Mouse (Mus musculus) ES-E14 (cell line): ENCODE measurements around the gene Tead2.

Experiments used
- HCFC1 ChIP-seq: IDR thresholded peaks from 2 replicates; pipeline ENCODE4 v1.6.1; 2012; ENCODE audit warnings: low read length, inconsistent platforms, borderline replicate concordance; ENCODE audit not compliant: insufficient read depth
- ZC3H11A ChIP-seq: IDR thresholded peaks from 2 replicates; pipeline ENCODE4 v1.6.1; 2012; ENCODE audit warnings: low read depth, mild to moderate bottlenecking, inconsistent platforms, low read length, borderline replicate concordance
- ZNF384 ChIP-seq: IDR thresholded peaks from 2 replicates; pipeline ENCODE4 v1.6.1; 2012; ENCODE audit warnings: low read depth, low read length, inconsistent platforms

DNA sequence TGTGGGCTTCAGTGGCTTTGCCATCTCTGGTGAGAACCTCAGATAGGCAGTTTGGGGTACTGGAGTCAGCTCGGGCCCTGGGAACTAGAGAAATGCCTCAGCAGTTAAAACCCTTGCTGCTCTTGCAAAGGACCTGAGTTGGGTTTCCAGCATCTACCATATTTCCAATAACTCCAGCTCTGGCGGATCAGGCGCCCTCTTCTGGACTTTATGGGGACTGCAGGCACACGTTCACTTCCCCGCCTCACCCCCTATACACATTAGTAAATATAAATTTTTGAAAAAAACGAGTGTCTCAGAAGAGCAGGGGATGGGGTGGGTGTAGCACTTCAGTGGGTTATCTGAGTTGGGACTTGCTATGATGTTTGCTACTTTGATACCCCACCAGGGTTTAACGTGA, 42.6 kb upstream of the Tead2 start:
- TF ChIP-seq HCFC1: no peak
- TF ChIP-seq ZNF384: no peak
- no peak for TF ChIP-seq ZC3H11A
